Mouse (Mus musculus) spleen, adult 2 months (tissue): ENCODE results near the gene Clint1. TPM values are rescaled to one million over a fixed set of nuclear protein-coding genes. Genes with fewer than 3 reads are reported as not detected.

Experiments
- DNase-seq, 2 experiments: peaks; one replicate each; pipeline versions ENCODE4 v3.0.0 to v3.0.0-alpha.2; 2012 to 2021; ENCODE audit warnings: low spot score in 2 of 2, low read depth in 1 of 2
- H3K27ac ChIP-seq: fragments of 200-500 bp; 2 replicates; pipeline ENCODE4 v1.5.1; 2012; ENCODE audit warnings: low read length, inconsistent platforms; ENCODE audit not compliant: insufficient read depth
- H3K27me3 ChIP-seq: fragments of 200-500 bp; 2 replicates; pipeline ENCODE4 v1.6.1; 2012; ENCODE audit warnings: mild to moderate bottlenecking, moderate library complexity, low read length, inconsistent platforms; ENCODE audit not compliant: control insufficient read depth, insufficient read depth
- H3K36me3 ChIP-seq: fragments of 200-500 bp; 2 replicates; pipeline ENCODE4 v1.6.1; 2012; ENCODE audit warnings: mild to moderate bottlenecking, low read length, inconsistent platforms; ENCODE audit not compliant: control insufficient read depth, insufficient read depth
- H3K4me1 ChIP-seq: fragments of 200-500 bp; 2 replicates; pipeline ENCODE4 v1.6.1; 2011; ENCODE audit warnings: inconsistent platforms; ENCODE audit not compliant: control insufficient read depth, insufficient read depth, insufficient read length
- H3K4me3 ChIP-seq: fragments of 200-500 bp; 2 replicates; pipeline ENCODE4 v1.5.1; 2011; ENCODE audit warnings: mild to moderate bottlenecking, inconsistent platforms; ENCODE audit not compliant: insufficient read depth, insufficient read length; ENCODE audit errors: extremely low read depth
- CTCF ChIP-seq: fragments of 200-500 bp; IDR thresholded peaks from 2 replicates; pipeline ENCODE4 v1.5.1; 2011; ENCODE audit warnings: mild to moderate bottlenecking, inconsistent platforms; ENCODE audit not compliant: insufficient read depth, insufficient read length, insufficient replicate concordance; ENCODE audit errors: extremely low read depth
- POLR2A ChIP-seq: fragments of 200-500 bp; IDR thresholded peaks from 2 replicates; pipeline ENCODE4 v1.6.1; 2011; ENCODE audit warnings: low read depth, low read length, inconsistent platforms
- WGBS: fragments of 180-500 bp; shearing (Covaris S2); methylation state at CpG from one replicate; pipeline ENCODE4 v1.1.7; 2018; 5-methylcytosine and 5-hydroxymethylcytosine counted together
- polyA plus RNA-seq: library from polyadenylated mRNA; depleted of rRNA; stranded (reverse); fragments of >200 nt; gene quantifications from 2 replicates; pipeline ENCODE4 v1.2.3, GENCODE M21; 2012

Clint1 gene
- polyA plus RNA-seq, 1 experiment = 41.1 TPM

DNA sequence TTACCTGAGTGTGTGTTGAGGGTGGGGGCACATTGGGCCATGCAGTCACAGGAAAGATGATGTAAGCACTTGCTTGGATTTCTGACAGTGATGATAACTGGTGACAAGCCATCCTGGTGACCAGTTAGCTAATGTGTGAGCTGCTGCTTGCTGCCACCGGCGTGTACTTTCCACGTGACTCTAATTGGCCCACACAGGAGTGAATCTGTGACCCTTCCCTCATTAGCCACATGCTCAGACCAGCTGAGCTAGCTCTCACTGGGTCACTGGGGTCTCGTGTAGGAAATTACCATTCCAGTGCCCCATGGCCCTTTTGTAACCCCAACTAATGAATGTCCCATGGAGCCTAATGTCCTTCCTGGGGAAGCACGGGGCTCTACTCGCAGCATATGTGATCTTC, 73.6 kb downstream of the Clint1 start:
- Histone ChIP-seq H3K4me3 (no peak overlapping the region), H3K27ac (no peak overlapping the region), H3K27me3 (no peaks in the 10 kb centered on the region; the same call in 1 of the 2 replicates), H3K36me3 (0 out of 2 replicates have a peak, but pooled peaks cover 1% of the 10 kb centered on the region), H3K4me1 (no peaks in the 10 kb centered on the region; the same call in 1 of the 2 replicates)
- no peak for DNase-seq
- TF ChIP-seq POLR2A (no peak), CTCF (no peak)
- 88% methylated on average over 6 of the region's 6 CpGs for WGBS

DNA sequence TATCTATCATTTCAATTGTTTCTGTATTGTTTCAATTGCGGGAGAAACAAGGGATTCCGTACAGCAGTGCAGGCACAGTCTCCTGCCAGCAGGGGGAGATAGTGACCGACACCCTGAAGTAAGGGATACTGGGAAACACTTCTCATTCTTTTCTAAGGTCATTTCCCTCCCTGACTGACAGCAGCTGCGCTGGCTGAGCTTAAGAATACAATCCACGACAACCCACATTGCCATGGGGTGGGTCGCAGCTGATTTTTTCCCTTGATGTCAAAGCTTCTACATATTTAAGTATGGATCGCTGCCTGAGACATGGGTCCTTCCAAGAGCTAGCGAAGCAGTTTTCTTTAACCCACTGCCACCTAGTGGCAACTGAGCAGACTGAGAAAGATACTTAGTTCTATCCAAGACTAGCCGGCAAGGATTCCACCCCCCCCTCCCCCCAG, 74.8 kb downstream of the Clint1 start:
- Histone ChIP-seq H3K36me3 (peaks cover 1% of the 10 kb centered on the region; the same call in 1 of the 2 replicates), H3K4me3 (peak overlapping the region; percentile 59), H3K4me1 (no peaks in the 10 kb centered on the region; the same call in 1 of the 2 replicates), H3K27ac (no peak overlapping the region), H3K27me3 (no peaks in the 10 kb centered on the region)
- TF ChIP-seq POLR2A (no peak), CTCF (peak; percentile 57; the same call in 1 of the 2 replicates)
- whole genome bisulfite sequencing = under 1% methylated on average over 9 of the region's 9 CpGs
- peak; percentile 66 for DNase-seq

DNA sequence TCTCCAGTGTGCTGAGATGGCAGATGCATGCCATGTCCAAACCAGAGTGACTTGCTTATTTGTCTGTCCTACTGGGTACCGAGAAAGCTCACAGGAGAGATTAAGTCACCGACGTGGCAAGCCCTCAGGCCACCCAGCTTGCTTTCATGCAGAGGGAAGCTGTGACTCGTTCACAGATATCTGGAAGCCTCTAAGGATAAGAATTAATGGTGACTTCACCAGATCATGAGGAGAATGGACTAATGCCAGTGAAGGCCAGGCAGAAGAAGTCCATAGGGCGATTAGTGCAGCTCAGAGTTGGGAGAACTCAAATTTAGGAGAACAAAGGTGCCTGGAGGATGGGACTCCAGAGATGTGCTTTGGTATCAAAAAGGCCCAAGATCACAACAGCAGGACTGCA, 75.6 kb downstream of the Clint1 start:
- TF ChIP-seq POLR2A = no peak
- no peak for TF ChIP-seq CTCF
- Histone ChIP-seq H3K27ac (no peak overlapping the region), H3K27me3 (no peaks in the 10 kb centered on the region), H3K36me3 (peaks cover 1% of the 10 kb centered on the region; the same call in 1 of the 2 replicates), H3K4me3 (no peak overlapping the region), H3K4me1 (no peaks in the 10 kb centered on the region; the same call in 1 of the 2 replicates)
- WGBS = 79% methylated on average over 5 of the region's 5 CpGs
- DNase-seq = no peak

DNA sequence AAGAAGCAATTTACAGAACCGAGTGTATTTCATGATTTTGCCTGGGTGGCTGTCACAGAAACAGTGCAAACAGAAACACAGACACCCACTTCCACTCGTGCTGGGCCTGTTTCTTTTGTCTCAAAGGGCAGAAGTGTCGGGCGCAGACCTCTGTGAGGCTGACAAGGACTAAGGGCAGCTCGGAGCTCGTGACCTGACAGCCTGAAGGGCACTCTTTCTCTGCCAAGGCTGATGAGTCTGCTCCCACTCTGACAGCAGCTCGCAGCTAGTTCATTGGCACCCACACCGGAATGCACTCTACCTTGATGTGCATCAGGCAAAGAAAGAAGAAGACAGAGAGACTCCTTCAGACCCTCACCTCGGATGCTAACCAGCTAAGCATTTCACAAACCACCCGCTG, 77.7 kb downstream of the Clint1 start:
- Histone ChIP-seq H3K4me3 (no peak overlapping the region), H3K36me3 (peaks cover 12% of the 10 kb centered on the region; the same call in 1 of the 2 replicates), H3K4me1 (no peaks in the 10 kb centered on the region; the same call in 1 of the 2 replicates), H3K27me3 (no peaks in the 10 kb centered on the region), H3K27ac (no peak overlapping the region)
- TF ChIP-seq POLR2A = no peak
- no peak for TF ChIP-seq CTCF
- DNase-seq = no peak
- 91% methylated on average over 10 of the region's 10 CpGs for WGBS

DNA sequence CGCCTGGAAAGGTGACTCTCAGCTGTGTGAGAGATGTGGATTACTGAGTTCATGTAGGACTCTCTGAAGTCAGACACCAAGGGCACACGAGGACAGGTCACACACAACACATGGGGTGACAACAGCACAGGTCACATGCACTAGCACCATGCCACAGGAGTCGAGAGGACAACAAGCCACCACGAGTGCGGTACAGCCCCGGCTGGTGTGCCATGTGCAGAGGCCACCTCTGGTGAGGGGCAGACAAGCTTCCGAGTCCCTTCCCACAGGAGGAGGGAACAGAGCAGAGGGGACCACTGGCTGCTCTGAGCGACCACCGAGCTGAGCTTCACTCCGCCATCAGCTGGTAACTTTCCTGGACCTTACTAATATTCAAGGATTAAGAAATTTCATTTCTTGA, 80.9 kb downstream of the Clint1 start:
- Histone ChIP-seq H3K27ac (no peak overlapping the region), H3K27me3 (no peaks in the 10 kb centered on the region), H3K4me1 (no peaks in the 10 kb centered on the region), H3K4me3 (no peak overlapping the region), H3K36me3 (peaks cover 19% of the 10 kb centered on the region; the same call in 1 of the 2 replicates)
- TF ChIP-seq CTCF (no peak), POLR2A (no peak)
- 94% methylated on average over 10 of the region's 10 CpGs for WGBS
- no peak for DNase-seq

DNA sequence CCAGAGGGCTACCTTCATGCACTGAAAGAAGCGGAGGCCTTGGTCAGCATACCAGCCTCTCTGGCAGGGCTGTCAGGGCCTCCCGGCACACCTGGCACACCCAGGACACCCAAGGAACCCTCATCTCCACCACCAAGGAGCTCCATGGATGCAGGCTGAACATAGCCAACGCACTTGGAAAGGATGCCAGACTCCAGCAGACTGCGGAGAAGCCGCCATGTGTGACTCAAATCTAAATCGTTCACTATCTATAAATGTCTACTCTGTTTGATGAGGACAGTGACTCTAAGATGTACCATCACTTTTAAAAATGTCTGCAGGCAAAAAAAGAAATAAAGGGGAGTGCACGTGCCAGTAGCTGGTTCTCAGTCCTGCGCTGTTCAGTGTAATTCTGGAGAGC, 85.6 kb downstream of the Clint1 start:
- WGBS = 94% methylated on average over 8 of the region's 8 CpGs
- TF ChIP-seq CTCF = no peak
- no peak for TF ChIP-seq POLR2A

DNA sequence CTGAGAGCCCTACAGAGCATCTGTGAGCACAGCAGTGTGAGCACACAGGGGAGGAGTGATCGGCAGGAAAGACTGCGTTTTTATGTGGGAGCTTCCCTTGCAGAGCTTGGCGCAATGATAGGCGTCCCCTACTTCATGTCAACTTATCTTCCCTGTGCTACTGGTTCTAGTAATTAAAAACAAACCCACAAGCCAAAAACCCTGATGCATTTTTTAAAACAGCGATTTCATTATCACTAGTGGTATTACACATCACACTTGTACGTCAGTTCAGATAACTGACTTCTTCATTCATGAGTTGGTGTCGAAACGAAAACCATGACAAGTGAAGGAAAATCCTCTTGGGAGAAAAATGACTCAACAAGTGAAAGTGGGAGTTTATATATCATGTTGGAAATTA, 87.1 kb downstream of the Clint1 start:
- H3K27me3 ChIP-seq = no peaks in the 10 kb centered on the region
- H3K27ac ChIP-seq = no peak overlapping the region
- TF ChIP-seq CTCF = no peak
- no peak for TF ChIP-seq POLR2A
- no peaks in the 10 kb centered on the region; the same call in 1 of the 2 replicates for H3K4me1 ChIP-seq
- WGBS = 83% methylated on average over 8 of the region's 8 CpGs
- peaks cover 10% of the 10 kb centered on the region; the same call in 1 of the 2 replicates for H3K36me3 ChIP-seq
- no peak for DNase-seq
- H3K4me3 ChIP-seq = no peak overlapping the region

More for the DNA sequence above, 85.6 kb downstream of the Clint1 start:
- H3K4me3 ChIP-seq = no peak overlapping the region
- H3K4me1 ChIP-seq = no peaks in the 10 kb centered on the region
- H3K27me3 ChIP-seq = no peaks in the 10 kb centered on the region
- peaks cover 17% of the 10 kb centered on the region; the same call in 1 of the 2 replicates for H3K36me3 ChIP-seq
- DNase-seq = no peak
- no peak overlapping the region for H3K27ac ChIP-seq
